Mouse (Mus musculus) forebrain, postnatal 0 days (tissue): ENCODE results near the gene Nop2. TPM values are rescaled to one million over a fixed set of nuclear protein-coding genes. Genes with fewer than 3 reads are reported as not detected.

Experiments used
- ATAC-seq: fragments of 200-750 bp; cut with Nextera tagmentation; 2 replicates; pipeline ENCODE4 v1.8.0; 2017; ENCODE audit warnings: mild to moderate bottlenecking, moderate library complexity
- DNase-seq: peaks from one replicate; pipeline ENCODE4 v3.0.0-alpha.2; 2015
- H3K27ac ChIP-seq: fragments of 300-500 bp; sonication (generic); 2 replicates; pipeline ENCODE4 v1.5.1; 2014; ENCODE audit warnings: low read depth, mild to moderate bottlenecking, antibody characterized with exemption, low read length, moderate library complexity, mixed read lengths
- H3K27me3 ChIP-seq: fragments of 300-500 bp; sonication (generic); 2 replicates; pipeline ENCODE4 v1.6.1; 2014; ENCODE audit warnings: mild to moderate bottlenecking, low read length, mixed read lengths; ENCODE audit not compliant: insufficient read depth
- H3K36me3 ChIP-seq: fragments of 300-500 bp; sonication (generic); 2 replicates; pipeline ENCODE4 v1.6.1; 2014; ENCODE audit warnings: mild to moderate bottlenecking, moderate library complexity; ENCODE audit not compliant: insufficient read depth
- H3K4me1 ChIP-seq: fragments of 300-500 bp; sonication (generic); 2 replicates; pipeline ENCODE4 v1.6.1; 2014; ENCODE audit warnings: antibody characterized with exemption; ENCODE audit not compliant: insufficient read depth
- H3K4me2 ChIP-seq: fragments of 300-500 bp; sonication (generic); 2 replicates; pipeline ENCODE4 v1.6.1; 2014; ENCODE audit warnings: low read depth, mild to moderate bottlenecking, moderate library complexity
- H3K4me3 ChIP-seq: fragments of 300-500 bp; sonication (generic); 2 replicates; pipeline ENCODE4 v1.5.1; 2014; ENCODE audit warnings: low read depth, low read length, mixed read lengths
- H3K9ac ChIP-seq: fragments of 300-500 bp; sonication (generic); 2 replicates; pipeline ENCODE4 v1.6.1; 2014; ENCODE audit warnings: mild to moderate bottlenecking
- H3K9me3 ChIP-seq: fragments of 300-500 bp; sonication (generic); 2 replicates; pipeline ENCODE4 v1.6.1; 2016; ENCODE audit warnings: low read length
- CTCF ChIP-seq: sonication (generic); IDR thresholded peaks from 2 replicates; pipeline ENCODE4 v1.5.1; 2016; ENCODE audit warnings: antibody characterized with exemption, control low read depth, low read depth
- WGBS: fragments of 180-500 bp; shearing (Covaris S2); extraction: QIAGEN DNeasy Blood & Tissue Kit; methylation state at CpG from one replicate; pipeline ENCODE4 v1.1.7; 2014; 5-methylcytosine and 5-hydroxymethylcytosine counted together
- polyA plus RNA-seq: library from polyadenylated mRNA; unstranded; fragments of >200 nt; fragmentation: Nextera tagmentation; extraction: Ambion mirVana; gene quantifications from 2 replicates; pipeline ENCODE4 v1.2.1, GENCODE M21; 2015
- total RNA-seq: library from RNA; depleted of rRNA; stranded (reverse); fragments of >200 nt; gene quantifications from 2 replicates; pipeline ENCODE4 v1.2.3, GENCODE M21; 2014

The Nop2 gene
- total and polyA plus RNA-seq, 2 experiments from 2014 or later, result 43.5 to 56.0 TPM

DNA sequence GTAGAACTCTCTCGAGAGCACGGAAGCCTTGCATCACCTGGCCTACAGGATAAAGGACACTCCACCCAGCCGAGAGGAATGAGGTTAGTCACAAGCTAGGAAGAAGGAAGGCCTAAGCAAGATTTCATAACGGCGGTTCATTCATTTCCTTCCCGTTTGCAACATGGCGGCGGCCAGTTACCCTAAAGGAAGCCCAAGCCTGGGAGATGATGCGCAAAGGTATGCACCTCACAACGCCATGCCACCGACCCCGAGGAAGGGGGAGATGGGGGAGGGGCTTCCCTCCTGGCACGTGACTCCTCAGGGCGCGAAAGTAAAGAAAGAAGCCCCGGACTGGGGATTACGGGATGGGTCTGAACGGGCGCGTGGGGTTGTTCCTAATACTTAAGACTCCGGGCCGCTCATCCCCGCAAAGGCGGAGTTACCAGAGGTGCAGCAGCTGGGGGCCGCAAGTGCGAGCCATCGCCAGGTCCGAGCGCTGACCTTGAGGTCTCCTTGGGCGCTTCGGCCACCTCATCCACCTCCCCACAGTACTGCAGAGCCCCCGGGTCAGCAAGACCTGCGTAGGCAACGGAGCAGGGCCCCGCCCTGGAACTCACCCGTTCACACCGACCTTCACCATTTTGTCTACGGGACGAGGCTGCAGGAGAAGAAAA, 33.1 kb downstream of the Nop2 start:
- H3K36me3 ChIP-seq, result peaks cover 37% of the 10 kb centered on the region
- H3K27me3 ChIP-seq, result no peaks in the 10 kb centered on the region
- peak overlapping the region; percentile 80 for H3K27ac ChIP-seq
- H3K4me2 ChIP-seq, result peak overlapping the region; percentile 84
- H3K4me1 ChIP-seq, result peaks cover 17% of the 10 kb centered on the region
- peak; percentile 46 for ATAC-seq
- TF ChIP-seq CTCF, result no peak
- peak overlapping the region; percentile 72 for H3K4me3 ChIP-seq
- WGBS, result under 1% methylated on average over 37 of the region's 39 CpGs
- H3K9me3 ChIP-seq, result no peaks in the 10 kb centered on the region
- H3K9ac ChIP-seq, result peak overlapping the region; percentile 87
- peak; percentile 80 for DNase-seq

DNA sequence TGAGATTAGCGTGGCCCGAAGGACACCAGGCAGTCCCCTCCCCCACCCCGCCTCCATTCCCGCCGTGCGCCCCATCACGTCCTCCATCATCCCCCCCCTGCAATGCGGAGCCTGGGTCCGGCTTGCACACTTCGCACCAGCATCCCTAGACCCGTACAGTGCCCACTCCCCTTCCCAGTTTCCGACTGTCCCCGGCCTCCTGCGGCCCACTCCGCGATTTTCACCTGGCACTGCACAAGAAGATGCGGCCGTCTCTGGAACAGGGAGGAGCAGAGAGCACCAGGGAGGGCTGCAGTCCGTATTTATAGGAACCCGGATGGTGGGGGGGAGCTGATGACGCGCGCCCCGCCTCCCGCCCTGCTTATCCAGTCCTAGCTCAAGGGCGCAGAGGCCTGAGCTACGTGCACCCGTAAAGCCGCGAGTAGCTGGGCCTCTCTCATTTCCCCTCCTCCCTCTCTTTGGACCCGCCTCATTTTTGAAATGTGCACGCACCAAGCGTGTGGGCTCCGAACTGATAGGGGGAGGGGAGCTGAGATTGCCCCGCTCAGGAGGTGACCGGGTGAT, 33.7 kb downstream of the Nop2 start:
- Histone ChIP-seq H3K36me3 (peaks cover 37% of the 10 kb centered on the region), H3K9me3 (no peaks in the 10 kb centered on the region), H3K4me3 (peak overlapping the region; percentile 72), H3K9ac (peak overlapping the region; percentile 87), H3K4me1 (peaks cover 17% of the 10 kb centered on the region), H3K27me3 (no peaks in the 10 kb centered on the region), H3K27ac (peak overlapping the region; percentile 80), H3K4me2 (peak overlapping the region; percentile 84)
- DNase-seq, result peak; percentile 97
- peak; percentile 94 for ATAC-seq
- no peak for TF ChIP-seq CTCF
- WGBS, result under 1% methylated on average over 36 of the region's 36 CpGs

DNA sequence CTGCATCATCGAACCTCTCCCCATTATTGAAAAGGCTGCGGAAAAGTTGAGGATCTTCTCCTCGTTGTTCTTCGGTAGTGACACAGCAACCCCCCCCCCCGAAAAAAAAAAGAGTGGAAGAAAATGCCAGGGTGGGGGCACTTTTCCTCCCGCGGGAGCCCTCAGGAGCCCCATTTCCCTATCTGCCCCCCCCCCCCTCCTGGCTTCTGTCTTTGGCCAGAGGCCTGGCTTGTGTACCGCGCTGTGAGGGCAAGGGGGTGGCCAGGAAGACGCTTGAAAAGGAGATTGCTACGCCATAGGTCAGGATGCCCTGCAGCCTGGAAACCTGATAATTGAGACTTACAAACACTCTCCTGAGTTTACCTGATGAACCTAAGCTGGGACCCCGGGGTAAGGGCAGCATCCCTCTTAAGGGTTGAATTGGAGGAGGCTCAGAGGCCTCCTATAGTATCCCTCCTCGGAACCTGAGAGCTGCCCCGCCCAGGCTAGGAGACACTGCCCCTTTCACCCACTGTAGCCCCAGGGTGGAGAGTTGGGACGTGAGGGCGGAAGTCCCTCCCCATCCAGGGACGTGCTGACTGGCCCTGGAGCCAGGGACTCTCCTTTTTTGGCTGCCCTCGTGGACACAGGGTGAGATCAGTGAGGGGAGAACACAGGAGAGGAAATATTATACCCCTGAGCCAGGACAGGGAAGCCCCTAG, 34.5 kb downstream of the Nop2 start, which contains the start of gene Gapdh:
Gene Gapdh, minus strand, starts transcription at position 417 of the 701 bp plus-strand sequence.
- DNase-seq, result no peak
- no peaks in the 10 kb centered on the region for H3K27me3 ChIP-seq
- no peaks in the 10 kb centered on the region for H3K9me3 ChIP-seq
- H3K4me1 ChIP-seq, result peaks cover 17% of the 10 kb centered on the region
- H3K27ac ChIP-seq, result peak within 1 kb of the TSS; percentile 80
- H3K9ac ChIP-seq, result peak within 1 kb of the TSS; percentile 87
- ATAC-seq, result peak; percentile 21
- H3K36me3 ChIP-seq, result peaks cover 37% of the 10 kb centered on the region
- WGBS, result 3% methylated on average over 18 of the region's 18 CpGs
- H3K4me3 ChIP-seq, result peak within 1 kb of the TSS; percentile 72
- TF ChIP-seq CTCF, result no peak
- peak within 1 kb of the TSS; percentile 84 for H3K4me2 ChIP-seq

DNA sequence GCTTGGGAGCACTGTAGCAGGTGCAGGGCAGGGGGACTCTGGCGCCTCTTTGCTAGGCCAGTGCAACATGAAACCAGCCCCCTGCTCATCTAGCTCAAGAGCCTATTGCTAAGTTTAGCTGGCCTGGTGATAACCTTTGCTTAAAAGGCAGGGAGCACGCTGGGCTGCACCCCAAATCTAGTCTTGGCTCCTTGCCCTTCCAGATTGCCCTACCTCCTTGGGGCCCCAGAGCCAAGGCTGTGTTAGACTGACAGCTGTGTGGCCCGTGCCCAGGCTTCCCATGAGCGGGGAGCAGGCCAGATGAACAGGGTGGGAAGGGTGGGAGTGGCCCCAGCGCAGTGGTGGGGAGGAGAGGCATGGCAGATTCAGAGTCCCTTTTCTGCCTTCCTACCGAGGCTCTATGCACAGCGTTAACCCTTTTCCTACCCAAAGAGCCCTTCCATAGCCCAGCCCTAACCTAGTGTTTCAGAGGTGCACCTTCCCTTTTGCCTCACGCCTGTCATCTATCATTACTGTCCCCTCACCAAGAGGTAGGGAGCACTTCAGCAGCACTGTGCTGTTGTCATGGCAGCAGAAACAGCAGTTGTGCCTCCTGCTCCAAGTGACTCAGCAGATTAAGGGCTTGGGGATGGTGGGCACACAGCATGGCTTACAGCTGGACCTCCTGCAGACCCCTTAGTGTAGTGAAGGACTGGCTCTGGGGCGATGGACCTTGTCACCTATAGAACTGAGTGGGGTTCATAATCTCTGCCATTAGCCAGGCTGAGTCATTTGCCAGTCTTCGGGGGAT, 35.3 kb downstream of the Nop2 start:
- peak overlapping the region; percentile 80 for H3K27ac ChIP-seq
- H3K4me3 ChIP-seq, result no peak overlapping the region
- DNase-seq, result peak; percentile 36
- H3K9me3 ChIP-seq, result no peaks in the 10 kb centered on the region
- no peaks in the 10 kb centered on the region for H3K27me3 ChIP-seq
- H3K4me1 ChIP-seq, result peaks cover 17% of the 10 kb centered on the region
- no peak for ATAC-seq
- H3K9ac ChIP-seq, result peak overlapping the region; percentile 87
- no peak for TF ChIP-seq CTCF
- H3K36me3 ChIP-seq, result peaks cover 40% of the 10 kb centered on the region
- WGBS, result 15% methylated on average over 10 of the region's 10 CpGs
- H3K4me2 ChIP-seq, result peak overlapping the region; percentile 84

DNA sequence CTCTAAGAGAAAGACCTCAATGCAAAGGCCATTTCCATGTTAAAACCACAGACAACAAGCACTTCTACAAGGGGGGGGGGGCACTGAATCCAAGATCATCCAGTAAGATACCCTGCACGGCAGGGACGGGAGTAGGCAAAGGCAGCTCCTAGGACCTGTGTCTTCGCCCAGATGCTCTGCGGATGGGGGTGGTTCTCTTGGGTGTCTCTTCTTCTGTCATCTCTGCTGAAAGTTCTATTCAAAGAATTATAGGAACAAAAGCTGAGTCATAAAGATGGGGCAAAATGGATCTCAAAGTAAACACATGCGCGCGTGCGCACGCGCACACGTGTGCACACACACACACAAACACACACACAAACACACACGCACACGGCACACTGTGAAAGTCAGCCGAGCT, 36.4 kb downstream of the Nop2 start:
- Histone ChIP-seq H3K9me3 (no peaks in the 10 kb centered on the region), H3K4me2 (no peak overlapping the region), H3K27me3 (no peaks in the 10 kb centered on the region), H3K36me3 (peaks cover 50% of the 10 kb centered on the region), H3K9ac (no peak overlapping the region), H3K4me1 (peaks cover 17% of the 10 kb centered on the region), H3K4me3 (no peak overlapping the region), H3K27ac (no peak overlapping the region)
- ATAC-seq (no peak), DNase-seq (no peak)
- WGBS, result 90% methylated on average over 14 of the region's 14 CpGs
- no peak for TF ChIP-seq CTCF

DNA sequence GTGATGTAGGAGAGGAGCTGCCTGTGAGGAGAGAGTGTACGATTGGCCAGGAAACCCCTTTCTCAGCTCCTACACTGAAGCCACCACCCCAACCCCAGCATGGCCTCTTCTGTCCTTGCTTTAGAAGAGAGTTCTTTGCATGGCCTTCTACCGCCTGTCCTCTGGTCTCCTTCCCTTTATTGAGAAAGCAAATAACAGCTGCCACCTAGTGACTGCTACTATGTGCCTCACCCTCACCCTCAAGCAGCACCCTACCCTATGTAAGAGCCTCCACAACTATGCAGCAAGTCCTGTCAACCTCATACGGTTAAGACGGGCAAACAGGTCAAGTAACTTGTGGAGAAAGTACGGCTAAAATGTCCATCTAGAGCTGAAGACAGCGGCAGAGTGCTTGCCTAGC, 38.5 kb downstream of the Nop2 start:
- DNase-seq (no peak), ATAC-seq (no peak)
- Histone ChIP-seq H3K9me3 (no peaks in the 10 kb centered on the region), H3K4me3 (no peak overlapping the region), H3K36me3 (peaks cover 70% of the 10 kb centered on the region), H3K4me1 (0 out of 2 replicates have a peak, but pooled peaks cover 7% of the 10 kb centered on the region), H3K9ac (no peak overlapping the region), H3K4me2 (no peak overlapping the region), H3K27ac (no peak overlapping the region), H3K27me3 (no peaks in the 10 kb centered on the region)
- 84% methylated on average over 6 of the region's 6 CpGs for WGBS
- 0 out of 2 replicates have a peak, but pooled peaks have one; percentile 9 for TF ChIP-seq CTCF
